Comparison of ENCODE assay signal across 9 mouse cellular contexts in the genomic region with DNA sequence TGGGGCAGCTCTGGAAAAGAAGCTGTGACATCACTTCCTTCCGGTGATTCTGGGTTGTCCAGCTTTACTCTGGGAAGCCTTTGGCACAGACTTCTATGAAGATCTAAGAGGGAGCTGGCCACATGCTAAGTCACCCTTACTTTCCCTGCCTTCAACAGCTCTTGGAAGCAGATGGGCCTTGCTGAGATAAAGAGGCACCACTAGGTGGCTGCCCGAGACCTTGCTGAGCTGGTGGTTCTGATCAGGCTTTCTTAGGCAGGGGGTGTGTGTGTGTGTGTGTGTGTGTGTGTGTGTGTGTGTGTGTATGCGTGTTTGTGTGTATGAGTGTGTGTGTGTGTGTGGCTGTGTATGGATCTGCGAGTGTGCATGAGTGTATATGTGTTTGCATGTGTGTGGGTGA. TPM values are rescaled to one million over a fixed set of nuclear protein-coding genes. Genes with fewer than 3 reads are reported as not detected.
DNase-seq lines count a peak whose midpoint lies in the region; ATAC-seq lines count a peak whose summit lies in the region.
"Had no signal": no experiment of that assay in that cellular context is flagged by ENCODE, and none has a peak within 500 bp of the region (broad histone marks: within the 10 kb centered on the region; RNA-seq: fewer than 3 reads in every experiment).

No protein-coding gene starts in this region.

- H3K9ac ChIP-seq in heart, embryonic 11.5 days (ENCODE audit: low read depth, low read length), result no peak overlapping the region
- 0 out of 2 replicates have a peak overlapping the region, but pooled peaks have one; percentile 18 for H3K9ac ChIP-seq in kidney, embryonic 16.5 days (replicated peaks; ENCODE audit: low read length)
- H3K9ac ChIP-seq in liver, embryonic 12.5 days, result no peak overlapping the region
- no peak overlapping the region for H3K9ac ChIP-seq in neural tube, embryonic 15.5 days (replicated peaks)
- H3K9ac ChIP-seq: liver, embryonic 15.5 days had no signal

- 0 out of 2 replicates have a peak, but pooled peaks have one; percentile 21 for ATAC-seq in heart, embryonic 11.5 days (replicated peaks; ENCODE audit: insufficient number of reproducible peaks, low FRiP score, low TSS enrichment)
- no peak for ATAC-seq in kidney, embryonic 16.5 days (ENCODE audit: low FRiP score, low TSS enrichment)
- peak; percentile 43 for ATAC-seq in liver, embryonic 12.5 days
- peak; percentile 78; the same call in 1 of the 2 replicates for ATAC-seq in neural tube, embryonic 15.5 days (ENCODE audit: low FRiP score)

- H3K27me3 ChIP-seq in heart, embryonic 11.5 days (ENCODE audit: control insufficient read depth, insufficient read depth, low read length), result no peaks in the 10 kb centered on the region
- no peaks in the 10 kb centered on the region for H3K27me3 ChIP-seq in kidney, embryonic 16.5 days (ENCODE audit: insufficient read depth, low read length)
- 0 out of 2 replicates have a peak, but pooled peaks cover 3% of the 10 kb centered on the region for H3K27me3 ChIP-seq in liver, embryonic 12.5 days (replicated peaks)
- no peaks in the 10 kb centered on the region for H3K27me3 ChIP-seq in neural tube, embryonic 15.5 days (replicated peaks)
- H3K27me3 ChIP-seq: liver, embryonic 15.5 days had no signal

- no peaks in the 10 kb centered on the region for H3K36me3 ChIP-seq in heart, embryonic 11.5 days (ENCODE audit: control insufficient read depth, insufficient read depth, low read length)
- no peaks in the 10 kb centered on the region for H3K36me3 ChIP-seq in kidney, embryonic 16.5 days (ENCODE audit: insufficient read depth, low read length)
- H3K36me3 ChIP-seq in liver, embryonic 12.5 days, result no peaks in the 10 kb centered on the region
- H3K36me3 ChIP-seq in neural tube, embryonic 15.5 days, result no peaks in the 10 kb centered on the region
- H3K36me3 ChIP-seq: liver, embryonic 15.5 days had no signal

- peak; percentile 35 to 57 for DNase-seq in left cerebral cortex, adult 18-20 months (ENCODE audit: low spot score in 2 of 2)
- no peak for DNase-seq in left cerebral cortex, adult 11 months (ENCODE audit: low spot score)
- DNase-seq in cerebellum, postnatal 14 days, result peak; percentile 55 to 63
- no peak for DNase-seq in urinary bladder, postnatal 10 days (ENCODE audit: low spot score)

- WGBS in heart, embryonic 11.5 days (ENCODE audit: insufficient replicate concordance), result 22% methylated on average over 4 of the region's 4 CpGs
- WGBS in kidney, embryonic 16.5 days, result 32% methylated on average over 4 of the region's 4 CpGs
- 23% methylated on average over 4 of the region's 4 CpGs for WGBS in liver, embryonic 12.5 days (ENCODE audit: insufficient replicate concordance)
- WGBS in neural tube, embryonic 15.5 days, result 29% methylated on average over 4 of the region's 4 CpGs

- H3K9me3 ChIP-seq in heart, embryonic 11.5 days (replicated peaks; ENCODE audit: control insufficient read depth, low read length), result no peaks in the 10 kb centered on the region
- no peaks in the 10 kb centered on the region for H3K9me3 ChIP-seq in kidney, embryonic 16.5 days (ENCODE audit: low read length)
- no peaks in the 10 kb centered on the region for H3K9me3 ChIP-seq in liver, embryonic 12.5 days (replicated peaks)
- no peaks in the 10 kb centered on the region for H3K9me3 ChIP-seq in neural tube, embryonic 15.5 days (replicated peaks)
- H3K9me3 ChIP-seq: liver, embryonic 15.5 days had no signal

- peaks cover 10% of the 10 kb centered on the region for H3K4me1 ChIP-seq in heart, embryonic 11.5 days (ENCODE audit: control insufficient read depth, insufficient read depth, low read length)
- H3K4me1 ChIP-seq in kidney, embryonic 16.5 days (ENCODE audit: insufficient read depth, low read length), result peaks cover 18% of the 10 kb centered on the region
- no peaks in the 10 kb centered on the region for H3K4me1 ChIP-seq in liver, embryonic 12.5 days
- H3K4me1 ChIP-seq in neural tube, embryonic 15.5 days, result peaks cover 20% of the 10 kb centered on the region
- H3K4me1 ChIP-seq: liver, embryonic 15.5 days had no signal

- no peak overlapping the region for H3K27ac ChIP-seq in heart, embryonic 11.5 days (ENCODE audit: low read depth, low read length)
- no peak overlapping the region for H3K27ac ChIP-seq in kidney, embryonic 16.5 days (ENCODE audit: low read length)
- H3K27ac ChIP-seq in liver, embryonic 12.5 days, result no peak overlapping the region
- H3K27ac ChIP-seq in neural tube, embryonic 15.5 days (replicated peaks), result no peak overlapping the region
- H3K27ac ChIP-seq: liver, embryonic 15.5 days had no signal

- H3K4me2 ChIP-seq in heart, embryonic 11.5 days, result no peak overlapping the region
- no peak overlapping the region for H3K4me2 ChIP-seq in kidney, embryonic 16.5 days (replicated peaks; ENCODE audit: low read depth, low read length)
- H3K4me2 ChIP-seq in liver, embryonic 12.5 days, result no peak overlapping the region
- H3K4me2 ChIP-seq in neural tube, embryonic 15.5 days, result no peak overlapping the region
- H3K4me2 ChIP-seq: liver, embryonic 15.5 days had no signal

- no peak overlapping the region for H3K4me3 ChIP-seq in heart, embryonic 11.5 days (ENCODE audit: low read depth, low read length)
- H3K4me3 ChIP-seq in kidney, embryonic 16.5 days (ENCODE audit: low read length), result no peak overlapping the region
- no peak overlapping the region for H3K4me3 ChIP-seq in liver, embryonic 12.5 days
- no peak overlapping the region for H3K4me3 ChIP-seq in neural tube, embryonic 15.5 days (replicated peaks)
- H3K4me3 ChIP-seq: liver, embryonic 15.5 days had no signal

RNA-seq across cellular contexts. Expression of gene Hhat, which starts 13.4 kb away (rescaled TPM):
- total RNA-seq in left cerebral cortex, adult 18-20 months (2021), result 1 to 10 TPM; 1.3 to 1.7 TPM
- 7.2 and 9.5 TPM in 2 replicates for polyA plus RNA-seq in heart, embryonic 11.5 days (2014; fragmentation: Nextera tagmentation; extraction: Ambion mirVana)
- 17.5 and 17.8 TPM in 2 replicates for polyA plus RNA-seq in kidney, embryonic 16.5 days (2015; fragmentation: Nextera tagmentation; extraction: Ambion mirVana)
- 2.1 TPM in 2 replicates for polyA plus RNA-seq in liver, embryonic 12.5 days (2016; fragmentation: Nextera tagmentation; extraction: Ambion mirVana)
- 4.6 and 5.2 TPM in 2 replicates for polyA plus RNA-seq in neural tube, embryonic 15.5 days (2015; fragmentation: Nextera tagmentation; extraction: Ambion mirVana)

Comparison
In these comparisons a context has a peak if more than half of its experiments do, and no peak if none do; other contexts are left out.
1. DNase-seq: peak in left cerebral cortex, adult 18-20 months (2 of 2) and cerebellum, postnatal 14 days (2 of 2); none in left cerebral cortex, adult 11 months (single experiment) and urinary bladder, postnatal 10 days (single experiment).